Mouse (Mus musculus) C2C12 (cell line): ENCODE results near the gene Slc35e4. TPM values are rescaled to one million over a fixed set of nuclear protein-coding genes. Genes with fewer than 3 reads are reported as not detected.
A peak's percentile ranks its signal among the peaks of the same experiment; 100 is the strongest.
"Not testable (repeated sequence)": the region's sequence is repeated elsewhere in the genome, so short reads cannot be mapped to it uniquely, and the experiment has no call there.

Experiments used
- H3K27me3 ChIP-seq: one replicate; pipeline ENCODE4 v1.6.1; 2011; ENCODE audit not compliant: control insufficient read depth, insufficient read depth, insufficient read length
- H3K36me3 ChIP-seq: one replicate; pipeline ENCODE4 v1.6.1; 2011; ENCODE audit not compliant: control insufficient read depth, insufficient read depth
- H3K4me3 ChIP-seq: one replicate; pipeline ENCODE4 v1.5.1; 2011; ENCODE audit warnings: mild to moderate bottlenecking, control low read depth; ENCODE audit not compliant: poor library complexity, insufficient read depth, severe bottlenecking
- H3K79me2 ChIP-seq: one replicate; pipeline ENCODE4 v1.6.1; 2011; ENCODE audit not compliant: control insufficient read depth, insufficient read depth
- H3K79me3 ChIP-seq: one replicate; pipeline ENCODE4 v1.6.1; 2011; ENCODE audit warnings: low read depth, control low read depth
- H3ac ChIP-seq: one replicate; pipeline ENCODE3; 2011; ENCODE audit warnings: low read depth; ENCODE audit not compliant: control insufficient read depth, insufficient read length
- CEBPB ChIP-seq: IDR thresholded peaks from one replicate; pipeline ENCODE4 v1.6.1; 2011; ENCODE audit warnings: low read depth, mild to moderate bottlenecking, control low read depth, moderate library complexity
- CTCF ChIP-seq: IDR thresholded peaks from one replicate; pipeline ENCODE4 v1.5.1; 2011; ENCODE audit not compliant: control insufficient read depth, insufficient read depth, insufficient read length
- FOSL1 ChIP-seq: IDR thresholded peaks from one replicate; pipeline ENCODE4 v1.8.0; 2011; ENCODE audit warnings: mild to moderate bottlenecking, low read length; ENCODE audit not compliant: poor library complexity, insufficient read depth, severe bottlenecking
- MAX ChIP-seq: IDR thresholded peaks from one replicate; pipeline ENCODE4 v1.6.1; 2011; ENCODE audit warnings: mild to moderate bottlenecking, control low read depth
- MYOD1 ChIP-seq: IDR thresholded peaks from one replicate; pipeline ENCODE4 v1.6.1; 2011; ENCODE audit warnings: low read depth; ENCODE audit not compliant: control insufficient read depth, insufficient read length
- MYOG ChIP-seq: IDR thresholded peaks from one replicate; pipeline ENCODE4 v1.6.1; 2011; ENCODE audit not compliant: control insufficient read depth, insufficient read length; ENCODE audit errors: extremely low read depth
- USF1 ChIP-seq: IDR thresholded peaks from one replicate; pipeline ENCODE4 v1.6.1; 2011; ENCODE audit warnings: low read depth, mild to moderate bottlenecking, control low read depth, moderate library complexity
- polyA plus RNA-seq: library from polyadenylated mRNA; unstranded; fragments of >200 nt; fragmentation: generic; extraction: Trizol; gene quantifications from one replicate; pipeline ENCODE4 v1.2.1, GENCODE M21; 2012; ENCODE audit warnings: missing spikeins

Gene Slc35e4
- polyA plus RNA-seq, 1 experiment, result 58.0 TPM

DNA sequence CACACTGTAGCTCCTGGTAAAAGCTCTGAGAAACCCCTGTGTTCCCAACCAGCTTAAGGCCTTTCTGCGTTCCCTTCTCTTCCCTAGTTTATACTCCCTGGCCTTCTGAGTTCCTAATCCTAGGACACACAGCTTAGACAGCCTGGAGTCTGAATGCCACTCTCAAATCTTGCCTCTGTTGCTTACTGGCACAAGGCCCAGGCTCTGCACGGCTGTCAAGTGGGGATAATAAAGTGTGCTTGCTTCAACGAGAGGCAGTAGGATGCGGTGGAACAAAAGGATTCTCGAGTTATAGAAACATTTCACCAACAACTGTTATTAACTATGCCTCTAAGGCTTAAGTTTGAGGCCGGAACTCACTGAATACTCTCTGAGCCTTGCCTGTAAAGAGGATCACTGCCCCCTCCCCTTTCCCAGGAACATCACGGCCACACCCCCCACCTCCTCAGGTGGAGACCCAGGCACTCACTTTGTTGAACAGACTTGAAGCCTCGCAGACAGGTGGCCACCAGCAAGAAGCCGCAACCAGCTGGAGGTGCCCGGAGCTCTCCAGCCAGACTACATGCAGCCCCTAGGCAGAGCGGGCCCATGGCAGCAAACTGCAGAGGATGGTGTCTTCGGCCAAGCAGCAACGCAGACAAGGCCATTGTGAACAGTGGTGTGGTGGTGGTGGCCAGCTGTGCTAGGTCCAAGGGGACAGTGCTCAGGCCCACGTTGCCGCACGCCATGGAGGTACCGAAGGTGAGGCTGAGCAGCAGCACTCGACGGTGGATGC, 2.2 kb downstream of the Slc35e4 start:
- Histone ChIP-seq H3K4me3 (peak overlapping the region; percentile 91), H3ac (peak overlapping the region; percentile 72), H3K79me2 (peaks cover 64% of the 10 kb centered on the region), H3K36me3 (peaks cover 24% of the 10 kb centered on the region), H3K27me3 (no peaks in the 10 kb centered on the region), H3K79me3 (peaks cover 59% of the 10 kb centered on the region)
- TF ChIP-seq USF1 (no peak), CTCF (no peak), MAX (no peak), MYOG (no peak), MYOD1 (no peak)

DNA sequence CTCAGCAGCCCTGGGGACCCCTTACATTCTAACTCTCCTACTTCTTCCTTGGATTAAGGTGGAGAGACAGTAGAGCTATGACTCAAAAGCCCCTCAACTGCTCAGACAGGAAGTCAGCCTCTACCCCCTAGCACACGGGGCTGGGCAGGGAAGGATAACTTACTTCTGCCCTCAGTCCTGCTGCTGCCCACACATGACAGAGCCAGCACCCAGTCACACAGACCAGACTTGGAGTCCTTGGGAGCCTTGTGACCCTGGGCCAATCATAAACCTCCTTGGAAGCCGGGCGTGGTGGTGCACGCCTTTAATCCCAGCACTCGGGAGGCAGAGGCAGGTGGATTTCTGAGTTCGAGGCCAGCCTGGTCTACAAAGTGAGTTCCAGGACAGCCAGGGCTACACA, 3.0 kb downstream of the Slc35e4 start:
- Histone ChIP-seq H3K79me3 (peaks cover 67% of the 10 kb centered on the region), H3K36me3 (peaks cover 32% of the 10 kb centered on the region), H3K4me3 (peak overlapping the region; percentile 91), H3K79me2 (peaks cover 73% of the 10 kb centered on the region), H3ac (peak overlapping the region; percentile 68)
- H3K27me3 ChIP-seq, result not testable (repeated sequence)

DNA sequence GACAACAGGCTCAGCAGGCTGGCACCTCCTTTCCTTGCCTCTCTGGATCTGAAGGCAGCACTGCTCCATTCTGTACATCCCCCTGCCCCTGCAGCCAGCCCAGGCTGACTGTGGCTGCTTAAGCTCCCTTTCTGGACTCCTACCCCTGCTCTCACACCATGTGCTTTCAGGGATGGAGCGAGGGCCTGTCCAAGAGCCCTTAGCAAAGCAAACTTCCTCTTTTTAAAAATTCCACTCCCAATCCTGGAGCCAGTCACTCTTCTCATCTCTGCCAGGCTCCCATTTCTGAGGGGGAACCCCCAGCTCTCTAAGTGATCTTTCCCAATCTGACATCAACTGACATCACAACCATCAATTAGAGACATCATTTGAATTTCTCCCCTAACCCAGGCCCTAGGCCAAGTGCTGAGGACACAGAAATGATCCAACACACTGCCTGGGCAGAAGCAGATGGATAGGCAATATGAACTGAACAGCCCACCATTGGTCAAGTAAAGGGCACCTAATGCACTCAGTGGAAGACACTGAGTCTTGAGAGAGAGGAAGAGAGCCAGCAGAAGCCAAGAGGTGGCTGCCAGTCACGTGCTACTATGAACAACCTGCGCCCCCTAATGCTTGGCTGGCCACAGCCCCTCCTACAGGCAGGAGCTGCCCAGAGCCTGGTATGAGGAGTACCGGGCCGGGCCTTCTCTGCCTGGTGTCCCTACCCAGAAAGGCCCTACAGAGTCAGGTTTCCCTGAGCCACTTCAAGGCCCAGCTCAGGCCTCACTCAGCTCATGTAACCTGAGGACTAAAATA, 3.8 kb downstream of the Slc35e4 start:
- peak overlapping the region; percentile 78 for H3ac ChIP-seq
- H3K79me3 ChIP-seq, result peaks cover 72% of the 10 kb centered on the region
- H3K4me3 ChIP-seq, result peak overlapping the region; percentile 91
- H3K36me3 ChIP-seq, result peaks cover 39% of the 10 kb centered on the region
- H3K79me2 ChIP-seq, result peaks cover 77% of the 10 kb centered on the region
- TF ChIP-seq MYOD1 (no peak), USF1 (peak; percentile 86), MYOG (no peak), CEBPB (no peak), CTCF (peak; percentile 27), MAX (peak; percentile 75)
- H3K27me3 ChIP-seq, result no peaks in the 10 kb centered on the region

DNA sequence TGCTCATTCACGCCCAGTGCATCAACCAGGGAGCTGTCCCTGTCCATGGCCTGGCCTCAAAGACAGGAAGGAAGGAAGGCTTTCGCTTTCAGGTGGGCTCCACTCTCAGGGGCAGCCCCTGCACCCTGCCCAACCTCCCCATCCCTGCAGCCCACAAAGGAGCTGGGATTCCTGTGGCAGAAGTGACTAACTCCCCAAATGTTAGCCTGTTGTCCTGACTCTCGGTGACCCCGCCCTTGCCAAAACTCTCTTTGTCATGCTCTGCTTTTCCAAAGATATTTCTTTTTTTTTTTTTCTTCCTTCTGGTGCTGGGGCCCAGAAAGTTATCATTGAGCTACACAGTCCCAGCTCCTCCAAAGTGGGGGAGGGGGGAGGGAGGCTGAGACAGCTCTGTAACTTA, 5.2 kb downstream of the Slc35e4 start:
- Histone ChIP-seq H3K79me3 (peaks cover 76% of the 10 kb centered on the region), H3K79me2 (peaks cover 88% of the 10 kb centered on the region), H3ac (peak overlapping the region; percentile 58), H3K27me3 (no peaks in the 10 kb centered on the region), H3K4me3 (peak overlapping the region; percentile 7), H3K36me3 (peaks cover 49% of the 10 kb centered on the region)
- no peak for TF ChIP-seq MAX
- no peak for TF ChIP-seq FOSL1

DNA sequence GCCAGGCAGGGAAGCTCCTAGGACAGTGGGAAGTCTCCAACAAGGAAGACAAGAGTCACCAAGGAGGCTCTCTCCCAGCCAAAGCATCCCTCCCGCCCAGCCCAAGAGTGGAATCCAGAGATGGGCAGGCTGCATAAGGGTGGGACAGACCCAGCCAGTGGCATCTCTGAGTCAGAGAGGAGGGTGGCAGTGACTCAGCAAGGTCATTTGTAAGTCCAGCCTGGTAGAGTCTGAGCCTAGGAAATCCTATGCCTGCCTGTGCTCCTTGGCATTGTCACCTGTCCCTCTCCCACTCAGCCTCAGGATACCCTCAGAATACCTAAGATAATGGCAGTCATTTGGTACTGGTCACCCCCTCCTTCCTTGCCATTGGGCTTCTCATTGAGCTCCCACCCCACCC, 9.0 kb downstream of the Slc35e4 start:
- Histone ChIP-seq H3K4me3 (no peak overlapping the region), H3ac (no peak overlapping the region)
- TF ChIP-seq CTCF (no peak), MAX (peak; percentile 36), USF1 (no peak), CEBPB (no peak), MYOD1 (peak; percentile 38), FOSL1 (peak; percentile 34)

DNA sequence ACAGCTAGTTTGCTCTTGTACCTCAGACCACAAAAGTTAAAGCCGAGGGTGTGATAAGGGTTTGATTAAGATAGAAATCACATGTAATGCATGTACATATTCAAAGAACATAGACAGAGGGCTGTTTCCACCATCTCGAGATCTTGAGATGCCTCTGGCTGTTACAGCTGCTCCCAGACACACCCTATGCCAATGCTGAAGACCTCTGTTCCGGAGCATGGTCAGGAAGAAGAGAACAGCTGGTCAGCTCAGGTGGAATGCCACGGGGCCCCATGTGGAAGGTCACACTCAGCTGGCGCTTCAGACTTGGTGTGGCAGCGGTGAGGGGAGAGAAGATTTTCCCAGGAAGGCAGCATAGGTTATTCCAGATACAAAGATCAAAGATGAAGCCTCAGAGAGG, 9.8 kb downstream of the Slc35e4 start:
- Histone ChIP-seq H3ac (no peak overlapping the region), H3K36me3 (peaks cover 70% of the 10 kb centered on the region), H3K4me3 (no peak overlapping the region), H3K27me3 (no peaks in the 10 kb centered on the region), H3K79me3 (peaks cover 49% of the 10 kb centered on the region), H3K79me2 (peaks cover 86% of the 10 kb centered on the region)
- TF ChIP-seq MYOD1, result no peak
- TF ChIP-seq CTCF, result no peak
- TF ChIP-seq FOSL1, result no peak
- TF ChIP-seq CEBPB, result no peak
- no peak for TF ChIP-seq MYOG
- no peak for TF ChIP-seq MAX
- TF ChIP-seq USF1, result no peak

More for the DNA sequence above, 9.0 kb downstream of the Slc35e4 start:
- H3K36me3 ChIP-seq, result peaks cover 66% of the 10 kb centered on the region
- H3K79me3 ChIP-seq, result peaks cover 57% of the 10 kb centered on the region
- no peaks in the 10 kb centered on the region for H3K27me3 ChIP-seq
- peaks cover 87% of the 10 kb centered on the region for H3K79me2 ChIP-seq
